Mouse (Mus musculus) layer of hippocampus, postnatal 10 days (tissue): ENCODE measurements around the gene AC134908.4. TPM values are rescaled to one million over a fixed set of nuclear protein-coding genes. Genes with fewer than 3 reads are reported as not detected.

Source experiments
- DNase-seq, 2 experiments: peaks; one replicate each; pipeline ENCODE4 v3.0.0; 2021; ENCODE audit warnings: low spot score in 2 of 2
- long read RNA-seq: library from polyadenylated mRNA; stranded (forward); transcript quantifications from one replicate; pipeline ENCODE4 v2.0.0, GENCODE M21; 2023
- total RNA-seq, 2 experiments: library from RNA; stranded (reverse); gene quantifications; 2 replicates each; pipeline ENCODE4 v1.2.3; 2021

The AC134908.4 gene
- not detected for total RNA-seq
- long read RNA-seq, partial matches to known transcripts = 0 of 8 reads
- long read RNA-seq, other reads (novel, unspliced or antisense) = 8 of 8 reads

GRCm38 (mm10) chr17:25795609-25796092 is at the start of gene AC134908.4:
Gene AC134908.4 (minus strand): TSS chr17:25795659.
- peak; percentile 56 to 61 for DNase-seq

GRCm38 (mm10) chr17:25844396-25844901 is 49.0 kb upstream of the AC134908.4 start, which contains the start of gene Rhot2:
Gene Rhot2 (minus strand): TSS chr17:25844851.
- peak; percentile 92 to 95 for DNase-seq

GRCm38 (mm10) chr17:25843636-25844395 is 48.4 kb upstream of the AC134908.4 start:
- no peak for DNase-seq

DNA sequence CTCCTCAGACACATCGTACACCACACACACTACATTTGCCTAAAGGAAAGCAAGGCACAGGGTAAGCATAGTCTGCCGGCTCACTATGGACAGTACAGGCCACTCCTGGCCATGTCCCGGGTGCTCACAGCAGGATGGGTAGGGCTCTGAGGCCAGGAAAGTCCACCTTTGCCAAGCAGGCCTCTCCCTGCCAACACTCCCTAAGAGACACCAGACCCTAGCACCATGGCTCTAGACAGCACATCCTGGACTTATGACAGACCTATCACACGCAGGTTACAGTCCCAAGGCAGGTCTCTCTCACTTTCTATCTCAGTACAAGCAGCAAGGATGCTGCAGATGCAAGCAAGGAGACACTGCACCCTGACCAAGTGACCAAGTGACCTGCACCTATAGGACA is 47.7 kb upstream of the AC134908.4 start:
- no peak for DNase-seq

DNA sequence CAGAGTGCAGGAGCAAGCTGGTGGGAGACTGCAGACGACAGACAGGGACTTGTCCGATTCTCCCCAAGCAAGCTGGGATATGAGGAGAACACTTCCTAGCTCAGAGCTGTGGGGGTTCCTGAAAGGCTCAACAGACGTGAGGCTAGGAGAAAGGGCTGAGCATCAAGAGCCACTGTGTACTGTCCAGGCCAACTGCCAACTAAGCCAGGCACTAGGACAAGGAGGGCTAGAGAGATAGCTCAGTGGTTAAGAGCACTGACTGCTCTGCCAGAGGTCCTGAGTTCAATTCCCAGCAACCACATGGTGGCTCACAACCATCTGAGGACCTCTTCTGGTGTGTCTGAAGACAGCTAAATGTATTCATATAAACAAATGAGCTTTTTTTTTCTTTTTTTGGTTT is 47.0 kb upstream of the AC134908.4 start:
- no peak for DNase-seq

- DNase-seq = no peak
Measured at GRCm38 (mm10) chr17:25841117-25841880, 45.8 kb upstream of the AC134908.4 start, which contains the start of gene Gm20683. Gene Gm20683 (minus strand): TSS chr17:25841763.

- no peak for DNase-seq
Measured at GRCm38 (mm10) chr17:25840519-25840918, 45.1 kb upstream of the AC134908.4 start.

DNA sequence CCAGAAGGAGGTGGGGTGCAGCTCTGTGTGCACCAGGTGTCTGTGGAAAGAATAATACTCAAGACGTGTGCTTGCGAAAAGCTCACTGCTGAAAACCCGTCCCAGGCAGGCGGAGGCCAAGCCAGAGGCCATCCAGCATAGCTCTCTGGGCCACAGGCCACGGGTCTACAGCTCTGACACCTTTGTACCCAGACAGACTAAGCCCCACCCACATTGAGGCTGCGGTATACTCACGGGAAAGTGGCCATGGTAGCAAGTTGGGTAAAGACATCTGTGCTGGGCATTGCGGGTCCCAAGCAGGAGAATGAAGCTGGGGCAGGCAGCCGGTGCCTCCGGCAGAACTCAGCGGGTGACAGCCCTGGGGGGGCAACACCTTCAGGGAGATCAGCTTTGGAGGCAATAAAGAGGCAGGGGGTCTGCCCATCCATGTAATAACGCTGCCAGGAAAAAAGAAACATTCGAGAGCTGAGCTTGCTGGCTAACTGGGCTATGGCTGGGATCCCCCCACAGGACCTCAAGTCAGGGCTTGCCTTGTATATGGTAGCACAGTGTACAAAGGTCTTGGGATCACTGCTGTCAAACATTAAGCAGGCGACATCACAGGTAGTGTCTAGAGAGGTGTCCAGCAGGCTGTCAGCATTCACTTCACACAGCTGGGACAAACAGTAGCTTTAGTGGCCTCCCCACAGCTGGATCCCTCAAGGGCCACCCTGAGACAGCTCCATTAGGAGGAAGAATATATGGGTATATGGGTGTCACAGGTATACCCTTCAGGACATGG is 44.2 kb upstream of the AC134908.4 start:
- no peak for DNase-seq

GRCm38 (mm10) chr17:25838904-25839303 is 43.4 kb upstream of the AC134908.4 start:
- DNase-seq = no peak

- DNase-seq = no peak
Measured at GRCm38 (mm10) chr17:25837533-25837932, 42.1 kb upstream of the AC134908.4 start.

DNA sequence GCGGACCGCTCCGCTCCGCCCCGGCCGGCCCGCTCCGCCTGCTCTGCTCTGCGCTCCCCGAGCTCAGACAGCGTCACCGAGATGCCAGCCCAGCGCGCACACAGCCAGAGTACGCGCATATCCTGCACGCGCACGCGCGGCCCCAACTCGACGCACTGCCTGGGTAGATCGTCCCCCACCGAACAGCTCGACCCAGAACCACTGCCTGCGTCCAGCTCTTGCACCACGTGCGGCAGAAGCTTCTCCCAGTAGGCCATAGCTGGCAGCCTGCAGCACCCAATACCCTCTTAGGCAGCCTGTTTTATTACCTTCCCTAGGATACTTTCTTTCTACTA is 41.6 kb upstream of the AC134908.4 start, which contains the start of gene Rhbdl1:
TSS of gene Rhbdl1 (minus strand) at position 220 of the 335 bp plus-strand sequence.
- peak; percentile 83 to 89 for DNase-seq

DNA sequence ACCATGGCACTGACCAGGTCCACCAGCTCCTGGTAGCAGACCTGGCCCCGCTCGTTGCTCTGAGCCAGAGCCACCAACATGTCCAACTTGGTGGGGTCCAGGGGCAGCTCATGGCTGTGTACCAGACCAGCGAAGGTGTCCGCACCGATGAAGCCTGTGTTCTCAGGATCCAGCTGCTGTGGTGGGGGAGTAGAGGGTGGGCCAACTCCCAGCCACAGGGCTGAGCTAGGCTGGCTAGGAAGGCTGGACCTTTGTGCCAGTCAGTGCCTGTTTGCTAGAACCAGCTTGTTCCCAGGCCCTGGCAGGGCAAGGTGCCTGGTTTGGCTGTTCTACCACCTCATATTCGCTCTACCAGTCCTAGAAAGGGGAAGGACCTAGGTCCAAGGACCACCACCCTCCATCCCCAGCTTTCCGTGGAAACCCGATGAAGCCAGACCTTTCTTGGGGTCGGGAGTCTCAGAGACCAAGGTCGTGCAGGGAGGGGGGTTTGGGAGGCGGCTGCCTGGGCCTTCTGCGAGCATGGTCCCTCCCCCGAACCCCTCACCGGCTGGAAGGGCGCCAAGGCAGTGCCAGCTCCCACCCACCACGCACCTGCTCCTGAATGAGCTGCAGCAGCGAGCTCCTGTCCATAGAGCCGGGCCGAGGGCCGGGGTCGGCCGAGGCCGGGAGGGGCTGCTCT is 41.1 kb upstream of the AC134908.4 start:
- DNase-seq = no peak

DNA sequence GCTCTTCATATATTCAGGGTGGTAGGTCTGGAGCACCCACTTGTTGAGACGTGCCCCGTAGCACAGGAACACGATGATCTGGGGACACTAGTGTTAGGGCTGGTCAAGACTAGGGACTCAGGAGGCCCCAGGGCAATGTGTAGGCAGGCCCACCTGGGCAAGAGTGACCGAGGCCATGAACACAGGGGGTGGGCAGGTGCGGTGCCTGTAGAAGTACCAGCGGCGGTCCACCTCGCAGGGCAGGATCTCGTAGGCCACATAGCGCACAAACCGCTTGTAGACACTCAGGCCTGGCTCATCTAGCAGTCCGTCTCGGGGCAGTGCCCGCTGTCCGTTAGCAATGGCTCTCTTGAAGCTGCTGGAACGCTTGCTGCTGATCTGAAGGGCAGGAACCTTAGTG is 40.4 kb upstream of the AC134908.4 start:
- DNase-seq = no peak

DNA sequence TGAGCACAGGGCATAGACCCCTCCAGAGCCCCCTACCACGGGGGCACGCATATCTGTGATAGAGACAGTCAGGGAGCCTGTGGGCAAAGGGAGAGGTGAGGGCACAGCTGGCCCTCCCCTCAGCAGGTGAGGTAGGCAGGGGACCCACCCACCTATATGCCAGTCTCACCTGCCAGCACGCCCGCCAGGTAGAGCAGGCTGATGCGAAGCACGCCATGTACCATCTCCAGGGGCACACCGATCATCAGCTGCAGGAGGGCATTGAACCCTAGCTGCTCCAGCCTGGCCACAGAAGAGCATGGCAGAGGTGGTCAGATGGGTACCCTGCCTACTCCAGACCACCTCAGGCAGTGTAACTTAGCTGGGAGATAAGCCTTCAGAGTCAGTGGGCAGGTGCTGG is 39.8 kb upstream of the AC134908.4 start:
- DNase-seq = no peak

- DNase-seq = no peak
Measured at GRCm38 (mm10) chr17:25834595-25835222, 39.2 kb upstream of the AC134908.4 start.

- DNase-seq = no peak
Measured at GRCm38 (mm10) chr17:25833961-25834594, 38.6 kb upstream of the AC134908.4 start.

DNA sequence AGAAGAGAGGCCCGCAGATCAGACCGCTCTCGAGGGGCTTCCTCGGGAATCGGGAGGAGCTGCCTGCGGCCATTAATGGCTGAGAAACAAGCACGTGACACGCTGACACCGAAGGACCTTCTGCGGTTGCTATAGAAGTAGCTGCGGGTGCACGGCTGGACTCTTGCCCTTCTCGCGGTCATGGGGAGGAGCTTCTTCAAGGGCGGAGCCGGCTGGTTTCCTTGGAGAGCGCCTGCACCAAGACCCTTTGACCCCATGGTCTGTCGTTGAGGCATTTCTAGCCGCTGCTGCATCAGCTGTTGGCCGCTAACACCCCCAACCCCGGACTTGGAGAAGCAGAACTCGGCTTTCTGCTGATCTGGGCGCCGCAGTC is 37.8 kb upstream of the AC134908.4 start, which contains the start of gene Stub1:
TSS of gene Stub1 (minus strand) at position 114 of the 373 bp plus-strand sequence.
- DNase-seq = peak; percentile 86 to 87

DNA sequence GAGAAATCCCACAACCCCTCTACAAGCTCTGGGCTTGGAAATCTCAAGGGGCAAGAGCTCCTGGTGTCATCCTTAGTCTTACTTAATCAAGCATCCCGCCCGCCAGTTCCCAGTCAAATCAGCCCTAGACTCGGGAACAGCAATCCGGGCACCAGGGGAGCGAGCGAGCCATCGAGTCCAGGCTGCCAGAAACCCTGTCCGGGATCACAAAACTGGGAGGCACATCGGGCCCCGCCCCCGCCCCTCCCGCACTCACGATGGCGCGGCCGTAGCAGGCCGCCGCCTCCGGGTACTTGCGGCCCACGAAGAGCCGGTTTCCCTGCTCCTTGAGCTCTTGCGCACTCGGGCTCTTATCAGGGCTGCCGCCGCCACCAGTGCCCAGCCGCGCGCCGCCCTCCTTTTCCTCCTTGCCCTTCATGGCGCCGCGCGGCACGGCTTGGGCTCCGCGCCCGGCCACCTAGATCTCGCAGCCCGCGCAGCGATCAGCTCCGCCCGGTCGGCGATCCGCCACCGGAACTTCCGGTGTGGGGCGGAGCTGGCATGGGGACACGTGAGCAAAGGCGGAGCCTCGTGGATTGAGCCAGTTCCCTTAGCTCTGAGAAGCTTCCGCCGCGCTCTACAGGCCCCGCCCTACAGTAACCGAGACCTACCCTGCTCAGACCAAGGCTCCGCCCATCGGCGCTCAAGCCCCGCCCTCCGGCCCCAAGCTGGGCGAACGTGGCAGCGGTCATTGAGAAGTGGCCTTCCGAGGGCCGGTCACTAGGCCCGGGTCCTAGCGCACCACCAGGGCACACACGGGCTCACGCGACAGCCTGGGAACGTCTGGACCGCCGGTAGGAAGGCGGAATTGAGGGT is 37.2 kb upstream of the AC134908.4 start:
- DNase-seq = peak; percentile 99
